Mouse (Mus musculus): Measurements from ENCODE around the gene Zfp146. TPM values are rescaled to one million over a fixed set of nuclear protein-coding genes. Genes with fewer than 3 reads are reported as not detected.
"Not testable (repeated sequence)": the region's sequence is repeated elsewhere in the genome, so short reads cannot be mapped to it uniquely, and the experiment has no call there.

Zfp146 gene
- polyA plus RNA-seq, 1 experiment = 8.8 TPM

DNA sequence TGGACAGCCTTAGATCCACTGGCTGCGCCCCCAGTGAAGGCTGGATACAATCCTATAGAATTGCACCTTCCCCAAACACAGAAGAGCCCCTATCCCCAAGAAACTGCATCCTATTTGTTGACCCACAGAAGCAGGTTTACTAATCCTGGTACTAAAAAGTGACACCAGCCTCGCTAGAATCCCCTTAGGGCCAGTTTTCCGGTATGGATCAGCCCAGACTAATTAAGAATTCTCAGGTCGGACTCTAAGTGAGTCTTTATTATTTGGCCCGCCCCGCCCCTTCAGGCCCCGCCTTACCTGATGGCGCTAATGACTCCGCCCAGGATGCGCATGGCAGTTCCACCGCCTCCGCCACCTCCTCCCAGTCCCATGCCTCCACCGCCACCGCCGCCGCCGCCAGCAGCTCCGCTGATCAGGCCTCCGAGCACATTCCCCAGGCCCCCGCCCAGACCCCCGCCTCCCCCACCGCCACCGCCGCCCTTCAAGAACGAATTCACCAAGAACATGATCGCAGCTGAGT lies 24.1 kb upstream of the Zfp146 start:
- WGBS = 3% methylated on average over 26 of the region's 26 CpGs
- DNase-seq (ENCODE audit: low read depth, low spot score) = no peak

DNA sequence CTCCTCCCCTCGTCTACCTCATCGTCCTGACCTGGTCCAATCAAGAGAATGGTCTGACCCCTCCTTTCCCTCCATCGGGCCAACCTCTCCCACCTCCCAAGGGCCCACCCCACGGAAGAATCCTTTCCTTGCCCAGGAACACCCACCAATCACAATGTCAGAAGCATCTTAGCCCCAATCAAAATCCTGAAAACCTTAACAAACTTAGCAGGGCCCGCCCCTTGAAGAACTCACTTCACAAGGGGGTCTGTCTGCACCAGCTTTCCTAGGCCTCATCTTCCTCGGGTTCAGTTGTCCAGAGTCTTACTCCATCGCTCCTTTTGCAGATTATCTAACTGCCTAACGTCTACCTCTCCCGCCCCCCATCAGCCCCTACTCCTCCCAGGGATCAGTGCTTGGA lies 23.5 kb upstream of the Zfp146 start:
- WGBS = 61% methylated on average over 9 of the region's 9 CpGs

DNA sequence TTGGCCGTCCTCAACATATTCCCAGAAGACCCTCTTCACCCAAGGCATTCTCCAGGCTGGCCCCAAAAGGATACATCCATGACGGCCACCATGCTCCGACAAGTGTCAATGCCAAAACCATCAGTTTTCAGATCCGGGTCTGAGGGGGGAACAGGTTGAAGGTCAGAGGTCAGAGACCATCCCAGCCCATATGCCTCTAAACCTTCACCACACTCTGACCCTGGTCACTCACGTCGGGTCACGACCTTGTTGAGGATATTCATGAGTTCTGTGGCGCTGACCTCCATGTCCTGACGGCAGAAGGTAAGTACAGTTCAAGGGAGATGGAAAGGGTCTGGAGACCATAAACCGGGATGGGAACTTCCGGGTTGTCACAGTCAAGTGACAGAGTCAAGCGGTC lies 22.5 kb upstream of the Zfp146 start:
- DNase-seq (ENCODE audit: low read depth, low spot score) = no peak
- WGBS = 91% methylated on average over 12 of the region's 12 CpGs

More for the DNA sequence above, 23.5 kb upstream of the Zfp146 start:
- DNase-seq (ENCODE audit: low read depth, low spot score) = no peak

DNA sequence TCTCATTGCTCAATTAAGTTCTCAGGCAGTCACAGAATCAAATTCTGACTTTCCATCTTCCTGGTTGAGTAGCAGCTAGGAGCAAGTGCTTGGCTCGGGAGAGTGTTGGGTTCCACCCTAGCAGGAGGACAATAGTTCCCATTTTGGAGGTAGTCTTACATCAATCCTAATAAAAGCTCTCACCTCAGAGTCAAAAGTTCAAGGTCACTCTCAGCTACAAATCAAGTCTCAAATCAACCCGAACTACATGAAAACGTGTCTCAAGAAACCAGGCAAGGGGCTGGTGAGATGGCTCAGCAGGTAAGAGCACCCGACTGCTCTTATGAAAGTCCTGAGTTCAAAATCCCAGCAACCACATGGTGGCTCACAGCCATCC lies 19.6 kb upstream of the Zfp146 start:
- DNase-seq (ENCODE audit: low read depth, low spot score) = no peak
- 77% methylated on average over 4 of the region's 4 CpGs for WGBS

DNA sequence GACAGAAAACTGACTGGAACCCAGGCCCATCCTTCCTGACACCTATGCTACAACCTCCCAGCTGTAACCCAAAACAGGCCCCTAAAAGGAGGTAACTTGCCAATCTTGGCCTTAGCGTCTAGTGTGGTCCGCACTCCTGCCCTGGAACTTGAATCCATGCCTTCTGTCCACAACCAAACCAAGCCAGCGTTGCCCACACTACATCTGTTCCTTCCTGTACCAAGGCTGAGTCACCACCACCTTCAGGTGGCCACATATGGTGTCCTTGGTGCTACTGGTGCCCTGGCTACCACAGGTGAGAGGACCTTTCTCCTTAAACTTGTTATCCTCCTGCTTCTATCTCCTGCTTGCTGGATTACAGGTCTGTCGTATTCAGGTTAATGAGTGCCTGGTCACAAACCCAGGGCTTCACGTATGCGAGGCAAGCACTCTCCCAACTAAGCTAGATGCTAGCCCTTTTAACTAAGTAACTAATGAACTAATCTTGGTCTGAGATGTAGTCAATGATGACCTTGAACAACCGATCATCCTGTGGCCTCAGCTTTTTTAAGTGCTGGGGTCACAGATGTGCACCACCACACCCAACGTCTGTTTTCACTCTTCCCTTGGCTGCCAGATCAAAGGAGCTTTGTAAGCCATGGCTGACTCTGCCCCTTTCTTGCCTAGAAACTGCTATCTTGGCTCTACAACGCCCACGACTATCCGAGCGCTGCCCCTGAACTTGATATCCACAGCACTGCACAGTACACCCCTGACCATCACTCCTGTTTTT lies 19.0 kb upstream of the Zfp146 start:
- WGBS = 72% methylated on average over 12 of the region's 12 CpGs
- no peak for DNase-seq (ENCODE audit: low read depth, low spot score)

DNA sequence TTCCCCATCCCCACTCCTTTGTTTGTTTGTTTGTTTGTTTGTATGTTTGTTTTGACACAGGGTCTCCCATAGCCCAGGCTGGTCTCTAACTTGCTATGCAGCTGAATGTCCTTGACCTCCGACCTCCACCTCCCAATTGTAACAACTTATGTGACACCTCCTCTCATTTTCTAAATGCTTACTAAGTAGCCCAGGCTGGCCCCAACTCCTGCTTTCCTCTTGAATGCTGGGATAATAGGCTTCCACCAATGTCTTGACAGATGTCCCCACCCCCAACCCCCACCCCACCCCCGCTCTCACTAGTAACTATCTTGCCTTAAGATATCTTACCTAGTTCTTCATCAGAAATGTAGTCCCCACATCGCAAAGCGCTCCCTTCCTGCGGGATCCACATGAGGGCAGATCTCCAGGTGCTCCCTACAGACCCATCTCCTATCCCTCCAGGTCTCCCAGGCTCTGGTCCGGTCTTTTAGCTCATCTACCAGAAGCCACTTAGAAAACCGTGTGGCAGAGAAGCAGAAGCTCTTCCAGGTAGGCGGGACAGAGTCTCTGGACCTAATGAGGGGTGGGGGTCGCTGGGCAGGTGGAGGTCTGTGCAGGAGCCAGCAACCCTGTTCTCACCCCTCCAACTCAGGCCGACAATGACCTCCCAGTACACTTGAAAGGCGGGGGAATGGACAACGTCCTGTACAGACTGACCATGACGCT lies 15.2 kb upstream of the Zfp146 start:
- WGBS = 77% methylated on average over 13 of the region's 13 CpGs
- no peak for DNase-seq (ENCODE audit: low read depth, low spot score)

DNA sequence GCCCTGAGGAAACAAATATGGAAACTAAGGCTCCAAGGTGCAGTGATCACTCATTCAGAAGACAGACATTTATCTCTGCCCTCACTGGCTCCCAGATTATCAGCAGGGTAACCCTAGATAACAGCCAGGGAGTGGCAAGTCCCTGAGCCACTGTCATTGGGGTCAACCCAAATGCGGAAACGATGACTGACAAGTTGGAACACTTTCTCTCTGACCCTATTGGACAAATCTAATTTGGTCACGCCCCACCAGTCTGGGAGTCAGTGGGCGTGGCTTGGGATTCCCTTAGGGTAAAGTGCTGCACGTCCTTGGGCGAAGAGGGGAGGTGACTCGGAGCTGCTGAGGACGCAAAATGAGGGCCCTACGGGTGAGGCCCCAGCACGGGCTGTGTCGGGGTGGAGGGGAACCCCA lies 14.3 kb upstream of the Zfp146 start, which contains the start of gene Cox7a1:
TSS of gene Cox7a1 (plus strand) at position 266 of the 411 bp plus-strand sequence.
- under 1% methylated on average over 11 of the region's 11 CpGs for WGBS
- DNase-seq (ENCODE audit: low read depth, low spot score) = peak; percentile 98

DNA sequence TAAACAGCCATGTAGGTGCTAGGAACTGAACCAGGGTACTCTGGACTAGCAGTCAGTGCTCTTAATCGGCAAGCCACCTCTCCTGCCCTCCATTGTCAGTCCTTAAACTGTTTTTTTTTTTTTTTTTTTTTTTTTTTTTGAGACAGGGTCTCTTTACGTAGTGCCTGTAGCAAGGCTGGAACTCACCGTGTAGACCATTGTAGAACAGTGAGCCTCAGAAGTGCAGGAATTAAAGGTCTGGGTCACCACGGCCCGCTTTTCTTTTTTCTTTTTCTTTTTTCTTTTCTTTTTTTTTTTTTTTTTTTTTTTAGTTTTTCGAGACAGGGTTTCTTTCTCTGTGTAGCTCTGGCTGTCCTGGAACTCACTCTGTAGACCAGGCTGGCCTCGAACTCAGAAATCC lies 13.6 kb upstream of the Zfp146 start:
- 66% methylated on average over 7 of the region's 7 CpGs for WGBS

DNA sequence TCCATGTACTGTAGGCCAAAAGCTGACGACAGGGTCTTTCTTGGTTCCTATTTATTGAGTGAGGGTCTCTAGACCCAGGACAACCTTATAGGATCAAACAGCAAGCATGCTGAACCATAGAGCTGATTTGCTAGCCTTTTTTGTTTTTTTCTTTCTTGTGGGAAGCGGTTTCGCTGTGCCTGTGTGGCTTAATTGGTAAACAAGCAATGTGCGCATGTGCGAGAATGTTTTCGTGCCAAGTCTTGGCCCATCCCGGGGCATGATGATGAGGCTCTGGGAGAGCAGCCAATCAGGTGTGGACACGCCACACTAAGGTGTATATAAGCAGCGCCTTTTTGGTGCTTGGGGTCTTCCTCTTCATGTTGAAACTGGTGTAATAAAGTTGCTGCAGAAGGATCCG lies 12.4 kb upstream of the Zfp146 start:
- WGBS = 80% methylated on average over 10 of the region's 10 CpGs
- DNase-seq (ENCODE audit: low read depth, low spot score) = not testable (repeated sequence)

More for the DNA sequence above, 13.6 kb upstream of the Zfp146 start:
- not testable (repeated sequence) for DNase-seq (ENCODE audit: low read depth, low spot score)

DNA sequence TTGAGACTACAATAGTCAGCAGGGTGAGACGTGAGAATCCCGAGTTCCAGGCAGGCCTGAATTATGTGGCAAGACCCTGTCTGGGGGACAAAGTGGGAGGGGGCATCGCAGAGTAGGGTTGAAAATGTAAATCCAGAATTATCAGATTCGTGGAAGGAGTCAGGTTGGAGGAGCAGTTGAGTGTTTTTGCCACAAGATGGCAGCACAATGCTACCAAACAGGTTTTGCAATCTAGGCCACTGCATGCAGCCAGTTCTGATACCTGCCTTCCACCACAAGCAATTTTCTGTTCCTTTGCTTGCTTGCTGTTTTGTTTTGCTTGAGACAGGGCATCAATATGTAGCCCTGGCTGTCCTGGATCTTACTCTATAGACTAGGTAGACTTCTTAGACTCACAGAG lies 11.8 kb upstream of the Zfp146 start:
- 0% methylated on average over 4 of the region's 4 CpGs for WGBS

DNA sequence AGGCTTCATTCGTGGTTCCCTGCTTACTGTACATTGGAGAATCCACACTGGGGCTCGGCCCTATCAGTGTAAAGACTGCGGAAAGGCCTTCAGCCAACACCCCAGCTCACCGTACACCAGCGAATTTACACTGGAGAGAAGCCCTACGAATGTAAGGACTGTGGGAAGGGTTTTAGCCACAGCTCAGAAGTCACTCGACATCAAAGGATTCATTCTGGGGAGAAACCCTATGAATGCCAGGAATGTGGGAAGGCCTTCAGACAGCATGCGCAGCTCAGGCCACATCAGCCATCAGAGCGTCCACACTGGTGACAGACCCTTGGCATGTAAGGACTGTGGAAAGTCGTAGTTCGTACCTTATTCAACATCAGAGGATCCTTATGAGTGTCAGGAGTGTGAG lies 8.7 kb upstream of the Zfp146 start:
- WGBS = 86% methylated on average over 11 of the region's 11 CpGs
- DNase-seq (ENCODE audit: low read depth, low spot score) = no peak

More for the DNA sequence above, 11.8 kb upstream of the Zfp146 start:
- no peak for DNase-seq (ENCODE audit: low read depth, low spot score)

DNA sequence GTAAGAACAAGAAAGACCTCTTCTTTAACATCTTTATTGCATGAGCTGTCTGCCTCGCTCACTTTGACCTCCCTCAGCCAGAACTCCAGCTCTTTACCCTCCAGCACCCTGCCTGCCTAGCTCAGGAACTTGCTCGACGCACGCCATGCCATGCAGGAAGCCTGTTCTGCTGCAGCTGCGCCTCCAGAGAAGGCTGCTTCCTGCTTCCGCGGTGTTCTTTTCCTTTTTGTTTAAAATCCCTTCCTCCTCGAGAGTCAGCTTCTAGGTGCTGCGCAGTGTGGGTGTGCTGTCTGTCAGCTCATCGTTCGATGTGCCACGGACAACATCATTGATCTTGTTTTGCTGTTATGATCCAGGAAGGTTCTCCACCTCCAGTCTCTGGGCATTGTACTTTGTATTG lies 6.9 kb upstream of the Zfp146 start:
- no peak for DNase-seq (ENCODE audit: low read depth, low spot score)
- 86% methylated on average over 12 of the region's 12 CpGs for WGBS

DNA sequence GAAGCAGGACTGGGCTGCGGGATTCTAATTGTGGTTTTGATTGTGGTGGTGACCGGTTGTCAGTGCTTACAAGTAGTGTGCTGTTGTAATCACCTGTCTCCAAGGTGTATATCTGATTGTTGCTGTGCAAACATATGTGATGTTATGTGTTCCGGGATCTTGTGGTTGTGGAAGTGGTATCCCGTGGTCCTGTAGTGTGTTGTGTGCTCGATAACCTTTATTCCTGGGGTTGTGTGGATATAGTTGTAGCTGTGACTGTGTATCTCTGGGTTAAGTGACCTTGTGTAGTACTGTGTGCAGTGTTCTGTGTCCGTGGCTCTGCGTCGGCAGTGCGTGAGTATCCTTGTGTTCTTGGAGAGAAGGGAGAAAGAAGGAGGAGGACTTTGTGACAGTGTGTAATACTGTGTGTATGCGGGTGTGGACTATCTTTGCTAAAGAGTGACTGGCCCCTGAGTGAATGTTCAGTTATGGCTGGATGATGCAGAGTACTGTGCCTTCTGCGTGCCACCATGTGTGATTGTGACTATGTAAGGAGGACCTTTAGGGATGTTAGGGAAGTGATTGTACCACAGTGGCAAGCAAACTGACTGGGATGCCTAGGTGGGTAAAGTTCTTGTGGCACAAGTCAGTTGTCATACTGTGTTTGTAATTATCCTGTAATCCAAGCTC lies 867 bp upstream of the Zfp146 start:
- DNase-seq (ENCODE audit: low read depth, low spot score) = no peak
- WGBS = 11% methylated on average over 11 of the region's 11 CpGs

DNA sequence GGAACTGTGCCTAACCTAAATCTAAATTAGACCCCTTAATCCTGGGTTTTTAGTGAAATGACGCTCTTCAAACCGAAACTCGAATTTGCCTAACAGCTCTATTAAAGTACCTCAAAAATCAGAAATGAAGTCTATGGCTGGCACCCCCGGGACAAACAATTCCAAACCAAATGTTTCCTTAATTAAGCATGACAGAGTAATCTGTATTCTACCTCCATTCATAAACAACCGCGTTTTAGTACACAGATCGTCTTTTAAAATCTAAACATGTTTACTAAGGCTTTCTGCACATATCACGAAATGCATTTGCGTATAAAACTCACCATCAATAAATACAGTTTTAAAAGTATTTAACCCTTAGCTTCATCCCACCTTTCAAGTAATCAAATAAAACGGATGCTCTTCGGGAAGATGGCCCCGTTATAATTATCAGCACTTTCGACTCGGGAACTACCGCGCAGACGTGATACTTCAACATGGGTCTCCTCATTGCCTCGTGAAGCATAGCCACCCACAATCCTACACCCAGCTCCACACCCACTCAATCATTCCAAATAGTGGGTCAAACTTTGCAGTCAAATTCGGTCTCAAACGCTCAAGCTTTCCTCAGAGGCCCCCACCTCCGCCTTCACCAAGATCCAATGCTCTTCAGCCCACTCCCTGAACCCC lies 502 bp downstream of the Zfp146 start:
- under 1% methylated on average over 21 of the region's 21 CpGs for WGBS
- DNase-seq (ENCODE audit: low read depth, low spot score) = no peak

DNA sequence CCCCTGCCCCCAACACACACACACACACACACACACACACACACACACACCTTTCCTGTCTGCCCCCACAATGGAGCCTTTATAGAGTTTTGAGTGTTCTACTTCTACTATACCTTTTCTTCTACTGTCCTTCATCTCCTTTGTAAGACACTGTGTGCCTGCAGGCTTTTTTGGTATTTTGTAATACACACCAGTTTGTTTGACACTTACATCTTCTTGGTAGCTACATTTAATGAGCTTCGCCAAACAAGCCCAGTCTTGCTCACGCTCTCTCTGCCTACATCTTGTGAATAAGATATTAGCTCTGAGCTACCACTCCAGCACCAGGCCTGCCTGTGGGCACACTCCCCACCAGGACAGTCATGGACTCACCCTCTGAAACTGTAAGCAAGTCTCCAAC lies 4.8 kb downstream of the Zfp146 start:
- DNase-seq (ENCODE audit: low read depth, low spot score) = no peak
- 97% methylated on average over 2 of the region's 2 CpGs for WGBS

DNA sequence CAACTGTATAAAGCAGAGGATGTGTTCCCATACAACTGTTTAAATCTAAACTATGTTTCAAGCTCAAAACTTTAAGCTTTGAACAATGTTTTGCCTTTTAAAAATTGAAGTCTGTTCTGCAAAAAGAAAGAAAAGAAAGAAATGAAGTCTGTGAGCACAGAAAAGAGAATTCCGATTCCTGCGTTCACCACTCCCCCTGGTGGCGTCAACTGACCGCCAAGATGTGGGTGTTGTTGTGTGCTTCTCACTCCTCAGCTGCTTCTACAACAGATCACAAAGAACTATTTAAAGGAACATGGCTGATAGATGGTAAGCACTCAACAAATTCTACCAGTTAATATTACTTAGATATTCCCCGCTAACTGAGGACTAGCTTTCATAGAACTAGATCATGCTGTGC lies 6.4 kb downstream of the Zfp146 start:
- 96% methylated on average over 5 of the region's 5 CpGs for WGBS
- no peak for DNase-seq (ENCODE audit: low read depth, low spot score)

DNA sequence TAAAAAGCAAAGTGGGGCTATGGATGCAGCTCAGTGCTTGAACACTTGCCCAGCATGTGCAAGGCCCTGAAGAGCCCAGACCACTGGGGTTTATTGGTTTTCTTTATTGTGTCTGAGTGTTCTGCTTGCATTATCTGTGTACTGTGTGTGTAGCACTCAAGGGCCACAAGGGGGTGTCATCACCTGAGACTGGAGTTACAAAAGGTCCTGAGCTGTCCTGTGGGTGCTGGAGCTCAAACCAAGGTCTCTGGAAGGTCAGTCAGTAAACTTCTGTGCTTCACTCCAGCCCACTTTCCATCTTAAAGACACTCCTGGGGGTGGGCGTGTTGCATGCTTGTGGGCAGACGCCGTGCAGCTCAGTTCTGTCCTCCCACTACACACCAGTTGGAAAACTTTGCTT lies 14.0 kb downstream of the Zfp146 start:
- over 99% methylated on average over 3 of the region's 3 CpGs for WGBS
- DNase-seq (ENCODE audit: low read depth, low spot score) = no peak

DNA sequence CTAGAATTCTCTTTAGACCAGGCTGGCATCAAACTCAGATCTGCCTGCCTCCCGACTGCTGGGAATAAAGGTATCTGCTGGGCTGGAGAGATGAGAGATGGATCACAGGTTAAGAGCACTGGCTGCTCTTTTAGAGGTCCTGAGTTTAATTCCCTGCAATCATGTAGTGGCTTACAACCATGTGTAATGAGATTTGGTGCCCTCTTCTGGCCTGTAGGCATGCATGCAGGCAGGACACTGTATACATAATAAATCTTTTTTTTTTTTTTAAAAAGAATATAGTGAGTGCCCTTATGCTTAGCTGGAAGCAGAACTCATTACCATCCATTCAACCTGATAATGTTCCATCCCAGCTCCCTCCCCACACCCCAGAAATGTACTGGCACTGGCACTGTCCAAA lies 15.5 kb downstream of the Zfp146 start:
- 86% methylated on average over 1 of the region's 1 CpGs for WGBS
- no peak for DNase-seq (ENCODE audit: low read depth, low spot score)

DNA sequence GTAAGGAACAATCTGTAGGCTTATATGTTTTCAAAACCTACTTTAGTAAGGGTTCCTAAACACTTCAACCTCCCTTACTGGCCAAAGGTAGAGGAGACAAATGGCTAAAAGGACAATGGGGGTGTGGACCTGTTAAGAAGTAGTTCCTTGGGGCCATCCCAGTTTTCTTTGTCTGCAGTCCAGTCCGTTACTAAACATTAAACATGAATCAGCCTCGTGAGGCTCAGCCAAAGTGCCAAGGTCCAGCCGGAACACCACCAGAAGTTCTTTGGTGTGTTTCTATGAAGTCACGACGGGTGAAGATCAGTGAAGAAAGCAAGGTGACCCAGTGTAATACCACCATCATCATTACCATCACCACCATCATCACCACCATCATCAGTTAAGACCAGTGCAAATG lies 22.5 kb downstream of the Zfp146 start:
- no peak for DNase-seq (ENCODE audit: low read depth, low spot score)
- 97% methylated on average over 5 of the region's 5 CpGs for WGBS
